Mouse (Mus musculus) cerebellum, adult 11 months (tissue): Measurements from ENCODE around the gene Zc3h7b.

Source experiments
- DNase-seq: peaks from one replicate; pipeline ENCODE4 v3.0.0; 2022

Zc3h7b gene

DNA sequence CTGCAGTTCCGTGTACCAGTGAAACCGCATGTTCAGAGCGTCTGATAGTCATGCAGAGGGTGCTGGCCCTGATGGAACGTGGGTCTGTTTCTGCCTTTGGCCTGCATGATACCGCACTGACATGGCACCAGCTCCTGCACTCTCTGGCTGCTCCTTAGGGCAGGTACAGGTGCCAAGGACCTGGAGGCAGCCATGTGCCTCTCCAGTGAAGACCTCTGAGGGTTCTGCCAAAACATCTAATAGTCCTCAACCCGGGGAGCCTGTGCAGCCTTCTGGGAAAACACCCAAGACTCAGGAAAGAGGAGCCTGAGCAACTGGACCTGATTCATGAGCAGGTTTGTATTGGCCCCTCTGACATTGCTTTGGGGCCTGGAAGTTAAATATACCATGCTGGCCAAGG, 53.0 kb downstream of the Zc3h7b start:
- no peak for DNase-seq

DNA sequence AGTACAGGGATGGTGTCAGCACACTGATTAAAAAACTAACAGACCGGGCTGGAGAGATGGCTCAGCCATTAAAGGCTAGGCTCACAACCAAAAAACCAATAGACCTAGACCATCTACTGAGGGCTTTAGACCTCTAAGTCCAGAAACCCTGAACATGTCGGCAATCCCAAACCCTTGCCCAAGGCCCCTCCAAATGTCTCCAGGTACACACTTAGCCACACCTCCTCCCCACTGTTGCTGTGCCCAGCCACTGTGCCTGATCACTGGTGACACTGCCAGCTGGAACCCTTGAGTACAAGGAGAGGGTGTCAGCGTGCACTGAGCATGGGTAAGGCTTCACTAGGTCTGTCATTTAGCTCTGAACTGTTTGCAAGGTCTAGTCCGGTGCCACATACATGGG, 53.6 kb downstream of the Zc3h7b start:
- DNase-seq: no peak

DNA sequence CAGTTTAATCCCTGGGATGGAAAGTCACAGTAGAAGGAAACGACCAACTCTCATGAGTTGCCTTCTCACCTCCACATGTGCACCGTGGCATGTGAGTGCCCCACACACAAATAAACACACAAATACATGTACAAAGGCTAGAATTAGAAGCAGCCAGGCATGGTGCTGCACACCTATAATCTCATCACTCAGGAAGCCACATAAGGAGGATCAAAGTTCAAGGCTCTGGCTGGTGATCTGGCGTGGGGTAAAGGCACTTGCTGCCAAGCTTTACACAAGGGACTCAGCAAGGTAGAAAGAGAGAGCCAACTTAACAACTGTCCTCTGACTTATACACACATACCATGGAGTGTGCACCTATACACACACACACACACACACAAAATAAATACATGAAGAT, 55.5 kb downstream of the Zc3h7b start:
- DNase-seq: no peak

DNA sequence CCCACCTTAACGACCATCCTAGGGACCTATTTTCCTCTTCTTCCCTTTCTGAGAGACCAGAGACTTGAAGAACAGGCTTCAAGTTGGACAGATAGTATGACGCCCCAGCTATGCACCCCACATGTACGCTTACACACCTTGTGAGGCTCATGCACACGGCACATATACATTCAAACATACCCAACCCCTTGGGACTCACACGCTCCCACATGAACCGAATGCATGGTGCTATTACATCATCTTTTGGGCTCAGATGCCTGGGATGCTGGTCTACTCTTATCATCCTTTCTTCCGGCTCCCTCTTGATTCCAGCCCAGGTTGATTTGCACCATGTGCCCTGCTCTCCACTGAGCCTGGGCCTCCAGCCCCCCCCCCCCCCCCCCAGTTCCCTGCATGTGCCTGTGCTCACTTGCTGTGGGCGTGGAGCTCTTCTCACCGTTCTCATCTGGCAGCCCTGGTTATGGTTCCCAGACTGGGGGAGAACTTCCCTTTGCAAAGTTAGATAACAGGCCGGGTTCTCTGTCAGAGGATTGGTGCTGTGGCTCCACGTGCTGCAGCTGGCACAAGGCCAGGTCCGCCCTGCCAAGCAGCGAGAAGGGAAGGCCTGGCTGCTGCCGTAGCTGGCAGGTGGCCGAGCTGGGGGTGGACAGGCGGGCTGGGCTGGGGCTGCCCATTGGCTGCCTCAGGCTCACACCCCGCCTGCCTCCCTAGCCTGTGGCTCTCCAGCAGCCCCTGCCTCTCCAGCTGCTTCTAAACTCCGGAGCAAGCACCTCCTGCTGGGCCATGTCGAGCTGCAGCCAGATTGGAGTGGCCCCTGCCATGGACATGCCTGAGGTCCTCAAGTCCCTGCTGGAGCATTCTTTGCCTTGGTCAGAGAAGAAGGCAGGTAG, 57.4 kb downstream of the Zc3h7b start, which contains the start of gene Tef:
Gene Tef (plus strand): TSS at position 421 of the 890 bp plus-strand sequence.
- peak; percentile 100 for DNase-seq

DNA sequence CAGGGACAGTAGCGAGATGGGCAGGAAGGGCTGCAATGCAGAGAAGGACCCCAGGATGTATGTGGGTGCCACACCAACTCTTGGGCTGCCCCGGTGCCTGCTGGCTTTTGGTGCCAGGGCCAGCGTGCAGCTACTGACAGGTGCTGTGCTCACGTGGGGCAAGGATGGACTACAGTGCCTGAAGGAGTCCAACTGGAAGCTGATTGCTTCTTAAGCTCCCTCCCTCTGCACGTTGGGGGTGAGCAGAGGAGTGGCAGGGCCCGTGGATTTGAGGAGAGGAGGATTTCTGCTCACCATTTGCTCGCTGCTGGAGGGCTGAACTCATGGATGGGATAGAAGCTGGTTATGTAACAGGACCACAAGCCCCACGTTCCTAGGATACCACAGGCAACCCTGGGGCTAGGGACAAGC, 58.1 kb downstream of the Zc3h7b start:
- DNase-seq: peak; percentile 85

DNA sequence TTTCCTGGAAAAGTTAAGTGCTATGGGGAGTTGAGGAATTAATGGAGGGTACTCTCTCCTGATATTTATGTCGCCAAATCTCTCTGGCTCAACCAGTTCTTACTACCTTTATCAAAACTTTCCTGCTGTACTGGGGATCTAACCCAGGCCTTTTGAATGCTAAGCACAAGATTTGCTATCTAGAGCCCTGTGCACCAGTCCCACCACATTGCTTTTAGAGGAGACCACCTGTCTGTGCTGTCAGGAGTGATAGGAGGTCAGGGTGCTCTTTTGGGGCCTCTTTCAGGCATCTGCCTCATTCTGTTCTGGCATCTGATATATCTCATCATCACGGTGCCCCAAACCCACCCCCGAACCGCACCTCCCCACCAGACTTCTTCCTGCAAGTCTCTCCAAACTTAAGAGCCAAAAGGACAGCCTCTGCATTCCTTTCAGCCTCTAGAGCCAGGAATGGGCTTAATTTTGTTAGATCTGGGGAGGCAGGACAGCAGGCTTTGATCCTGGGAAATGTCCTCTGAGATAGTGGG, 58.6 kb downstream of the Zc3h7b start:
- DNase-seq: no peak

DNA sequence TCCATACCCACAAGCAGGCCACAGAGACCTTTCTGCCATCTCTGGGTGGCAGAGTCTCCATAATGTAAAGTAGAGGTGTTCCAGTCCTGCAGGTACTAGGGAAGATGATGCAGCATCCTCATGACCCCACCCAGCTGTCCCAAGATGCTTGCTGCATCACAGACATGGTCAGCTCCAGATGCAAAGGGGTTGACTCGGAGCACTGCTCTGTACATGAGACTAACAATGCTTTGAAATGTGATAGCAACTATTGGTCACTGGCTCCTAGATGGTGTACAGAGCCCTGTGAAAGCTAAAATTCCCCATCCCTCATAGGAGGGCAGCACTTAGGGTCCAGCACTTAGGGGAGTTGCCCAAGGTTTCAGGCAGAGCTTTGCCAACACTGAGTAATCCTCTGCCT, 59.3 kb downstream of the Zc3h7b start:
- DNase-seq: no peak

DNA sequence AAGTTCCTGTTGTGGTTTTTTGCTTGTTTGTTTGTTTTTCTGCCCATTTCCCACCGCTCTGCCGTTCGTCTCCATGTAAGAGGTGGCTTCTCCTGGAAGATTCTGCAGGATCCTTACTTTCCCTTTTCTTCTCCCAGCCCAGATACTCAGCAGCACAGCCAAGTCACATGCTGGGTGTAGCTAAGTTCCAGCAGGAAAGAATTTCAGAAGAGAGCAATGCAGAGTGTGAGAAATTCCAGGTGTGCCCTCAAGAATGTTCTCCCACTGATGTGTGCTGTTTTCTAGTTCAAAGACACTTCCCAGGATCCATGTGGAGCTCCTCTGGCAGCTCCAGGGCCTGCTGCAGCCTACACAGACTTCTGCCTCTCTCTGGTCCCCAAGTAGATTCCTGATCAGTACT, 60.0 kb downstream of the Zc3h7b start:
- DNase-seq: no peak

DNA sequence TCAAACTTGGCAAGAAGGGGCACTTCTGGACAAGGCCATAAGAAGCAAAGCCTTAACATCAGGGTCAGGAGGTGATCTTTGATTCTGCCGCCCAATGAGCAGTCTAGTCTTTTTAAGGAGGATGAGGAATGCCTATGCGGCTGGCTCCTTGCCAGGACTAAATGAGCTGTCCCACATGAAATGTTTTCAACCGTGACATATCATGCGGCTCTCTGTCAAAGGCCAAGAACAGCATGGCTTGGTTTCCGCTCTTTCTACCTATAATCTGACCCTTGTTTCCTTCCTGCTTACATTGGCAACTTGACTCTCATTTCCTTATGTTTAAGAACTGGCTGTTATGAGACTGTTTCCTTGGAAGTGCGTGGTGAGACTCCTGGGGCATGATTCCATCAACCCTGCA, 60.8 kb downstream of the Zc3h7b start:
- no peak for DNase-seq

DNA sequence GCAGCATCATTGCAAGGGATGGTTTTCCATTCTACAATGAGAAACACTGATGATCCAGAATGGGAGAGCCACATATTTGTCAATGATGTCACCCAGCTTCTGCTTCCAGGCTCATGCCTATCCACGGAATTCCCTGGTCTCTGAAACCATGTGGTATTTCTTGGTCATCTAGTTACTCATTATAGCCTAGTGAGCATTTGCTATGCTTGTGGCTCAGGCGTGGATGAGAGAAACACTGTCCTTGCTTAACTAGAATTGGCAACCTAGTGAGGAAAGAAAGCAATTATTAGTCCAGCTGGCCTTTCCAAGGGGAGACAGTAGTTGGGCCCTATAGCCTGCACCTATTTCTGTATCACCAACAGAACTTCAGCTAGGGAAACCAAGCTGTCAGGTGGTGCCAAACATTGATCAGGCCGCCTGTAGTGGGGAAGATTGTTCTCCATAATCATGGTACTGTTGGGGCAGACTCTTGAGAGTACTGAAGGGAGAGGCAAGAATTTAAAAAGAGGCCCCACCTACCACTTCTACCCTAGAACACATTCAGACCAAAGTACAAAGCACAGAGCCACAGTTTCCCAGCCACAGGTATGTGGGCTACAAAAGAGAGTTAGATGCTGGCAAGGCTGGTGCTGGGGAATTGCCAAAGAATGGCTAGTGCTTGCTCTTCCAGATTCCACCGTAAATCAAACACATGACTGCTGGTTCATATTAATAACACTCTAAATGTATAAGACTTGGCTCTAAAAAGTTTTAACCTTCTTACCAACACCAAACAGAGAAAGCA, 62.0 kb downstream of the Zc3h7b start:
- no peak for DNase-seq

DNA sequence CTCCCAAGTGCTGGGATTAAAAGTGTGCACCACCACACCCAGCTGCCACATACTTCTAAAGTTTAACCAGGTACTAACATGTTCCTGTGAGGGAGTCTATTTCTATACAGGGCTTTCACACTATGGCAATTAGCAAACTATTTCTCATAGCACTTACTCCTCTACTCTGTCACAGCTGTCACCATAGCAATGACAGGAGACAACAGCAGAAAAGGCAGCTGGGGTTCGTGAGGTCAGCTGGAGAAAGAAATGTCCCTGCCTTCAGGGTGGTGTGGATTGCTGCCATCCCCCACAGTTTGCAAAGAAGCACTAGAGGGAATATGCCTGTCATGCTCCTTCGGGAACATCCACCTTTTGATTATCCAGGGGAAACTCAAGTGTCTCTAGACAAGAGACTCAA, 63.9 kb downstream of the Zc3h7b start:
- no peak for DNase-seq

DNA sequence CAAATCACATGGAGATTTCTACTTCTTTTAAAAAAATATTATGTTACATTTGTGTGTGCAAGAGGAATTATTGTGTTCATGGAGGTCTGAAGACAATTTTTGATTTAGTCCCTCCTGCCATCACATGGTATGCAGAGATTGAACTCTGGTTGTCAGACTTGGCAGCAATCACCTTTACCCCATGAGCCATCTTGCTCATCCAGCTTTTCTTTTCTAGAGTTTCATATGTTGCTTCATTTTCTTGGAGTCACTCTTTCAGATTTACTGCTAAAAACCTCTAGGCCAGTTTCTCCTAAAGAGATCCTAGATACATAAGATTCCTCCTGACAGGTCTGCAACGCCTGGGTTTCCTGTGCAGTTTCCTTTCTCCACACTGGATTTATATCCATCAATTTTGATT, 64.7 kb downstream of the Zc3h7b start:
- DNase-seq: no peak

DNA sequence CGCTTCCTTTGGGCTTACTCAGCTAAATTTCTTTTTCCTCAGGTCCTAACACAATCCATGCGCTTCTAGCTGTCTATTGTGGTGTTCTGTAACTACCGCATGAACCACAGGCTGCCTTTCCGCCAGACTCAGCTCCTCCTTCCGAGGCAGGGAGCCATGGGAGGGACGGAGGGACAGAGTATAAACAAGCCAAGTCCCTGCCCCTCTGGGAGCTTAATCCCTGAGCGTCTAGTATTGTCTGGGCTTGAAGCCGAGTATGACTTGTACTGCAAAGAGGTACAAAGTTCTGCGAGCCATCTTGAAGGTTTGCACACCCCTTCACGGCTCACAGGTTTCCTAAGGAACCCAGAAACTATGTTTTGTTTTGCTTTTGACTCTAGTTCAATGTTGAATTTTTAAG, 65.3 kb downstream of the Zc3h7b start:
- DNase-seq: peak; percentile 83

DNA sequence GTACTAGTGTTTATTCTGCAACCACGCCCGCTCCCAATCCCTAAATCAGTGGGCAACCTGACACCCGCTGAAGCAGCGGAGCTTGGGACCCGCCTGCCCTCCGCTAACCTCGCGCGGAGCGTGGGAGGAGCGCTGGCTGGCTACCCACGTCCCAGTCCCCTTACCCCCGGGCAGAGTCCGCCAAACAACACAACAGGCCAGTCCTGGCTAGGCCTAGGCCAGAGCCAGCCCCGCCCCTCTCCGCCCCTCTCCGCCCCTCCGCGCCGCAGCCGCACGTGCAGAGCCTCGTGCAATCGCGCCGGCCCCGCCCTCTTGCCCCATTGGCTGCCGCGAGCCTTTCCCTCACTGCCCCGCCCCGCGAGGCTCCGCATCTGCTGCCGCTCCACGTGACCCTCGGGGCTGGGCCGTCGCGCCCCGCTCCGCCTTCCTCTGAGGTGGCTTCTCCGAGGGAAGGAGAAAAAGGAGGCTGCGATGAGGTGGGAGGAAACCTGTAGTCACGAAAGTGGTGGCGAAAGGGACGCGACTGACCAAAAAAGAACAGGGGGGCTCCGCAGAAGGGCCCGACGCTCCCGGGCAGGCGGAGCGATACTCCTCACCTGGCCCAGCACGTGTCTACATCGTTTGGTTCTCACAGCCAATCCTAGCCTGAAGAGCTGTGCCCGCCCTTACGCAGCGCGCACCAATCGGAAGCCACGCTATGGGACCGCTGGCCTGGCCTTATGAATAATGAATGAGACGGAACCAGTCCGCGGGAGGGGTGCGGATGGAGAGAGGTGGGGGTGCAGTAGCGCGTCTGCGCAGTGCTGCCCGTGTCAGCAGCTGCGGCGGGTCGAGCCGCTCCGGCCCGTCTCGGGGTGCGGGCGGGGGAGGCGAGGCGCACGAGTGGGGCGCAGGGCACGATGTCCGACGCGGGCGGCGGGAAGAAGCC, 66.1 kb downstream of the Zc3h7b start:
- peak; percentile 98 for DNase-seq

DNA sequence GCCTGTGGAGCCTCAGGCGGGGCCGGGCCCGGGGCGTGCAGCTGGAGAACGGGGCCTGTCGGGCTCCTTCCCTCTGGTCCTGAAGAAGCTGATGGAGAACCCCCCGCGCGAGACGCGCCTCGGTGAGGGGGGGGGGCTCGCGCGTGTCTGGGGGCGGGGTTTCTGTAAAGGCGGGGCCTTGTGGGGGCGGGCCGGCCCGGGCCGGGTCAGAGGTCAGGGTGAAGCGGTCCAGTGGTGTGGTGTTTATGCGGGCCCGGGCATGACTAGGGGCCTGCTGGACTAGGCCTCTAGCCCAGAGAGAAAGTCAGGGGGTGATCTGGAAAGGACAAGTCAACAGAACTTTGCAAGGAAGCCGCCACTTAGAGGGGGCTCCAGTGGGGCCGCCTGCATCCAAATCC, 66.7 kb downstream of the Zc3h7b start:
- no peak for DNase-seq

DNA sequence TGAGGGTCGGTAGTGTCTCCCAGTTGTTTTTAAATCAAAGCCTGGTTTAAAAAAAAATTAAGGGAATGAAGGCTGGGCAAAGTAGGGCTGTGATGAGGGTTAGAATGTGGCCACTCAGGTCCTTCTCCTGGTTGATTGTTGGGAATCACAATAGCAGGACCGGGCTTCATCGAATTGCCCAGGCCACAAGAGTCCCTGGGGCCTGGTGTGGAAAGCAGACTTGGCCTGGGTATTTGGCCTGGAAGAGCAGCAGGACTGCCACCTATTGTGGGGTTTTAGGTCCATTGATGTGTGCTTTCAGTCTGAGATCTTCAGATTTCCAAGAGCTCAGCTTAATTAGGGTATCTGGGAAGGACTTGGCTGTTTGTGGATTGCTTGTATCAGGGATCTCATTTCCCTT, 67.4 kb downstream of the Zc3h7b start:
- DNase-seq: no peak

DNA sequence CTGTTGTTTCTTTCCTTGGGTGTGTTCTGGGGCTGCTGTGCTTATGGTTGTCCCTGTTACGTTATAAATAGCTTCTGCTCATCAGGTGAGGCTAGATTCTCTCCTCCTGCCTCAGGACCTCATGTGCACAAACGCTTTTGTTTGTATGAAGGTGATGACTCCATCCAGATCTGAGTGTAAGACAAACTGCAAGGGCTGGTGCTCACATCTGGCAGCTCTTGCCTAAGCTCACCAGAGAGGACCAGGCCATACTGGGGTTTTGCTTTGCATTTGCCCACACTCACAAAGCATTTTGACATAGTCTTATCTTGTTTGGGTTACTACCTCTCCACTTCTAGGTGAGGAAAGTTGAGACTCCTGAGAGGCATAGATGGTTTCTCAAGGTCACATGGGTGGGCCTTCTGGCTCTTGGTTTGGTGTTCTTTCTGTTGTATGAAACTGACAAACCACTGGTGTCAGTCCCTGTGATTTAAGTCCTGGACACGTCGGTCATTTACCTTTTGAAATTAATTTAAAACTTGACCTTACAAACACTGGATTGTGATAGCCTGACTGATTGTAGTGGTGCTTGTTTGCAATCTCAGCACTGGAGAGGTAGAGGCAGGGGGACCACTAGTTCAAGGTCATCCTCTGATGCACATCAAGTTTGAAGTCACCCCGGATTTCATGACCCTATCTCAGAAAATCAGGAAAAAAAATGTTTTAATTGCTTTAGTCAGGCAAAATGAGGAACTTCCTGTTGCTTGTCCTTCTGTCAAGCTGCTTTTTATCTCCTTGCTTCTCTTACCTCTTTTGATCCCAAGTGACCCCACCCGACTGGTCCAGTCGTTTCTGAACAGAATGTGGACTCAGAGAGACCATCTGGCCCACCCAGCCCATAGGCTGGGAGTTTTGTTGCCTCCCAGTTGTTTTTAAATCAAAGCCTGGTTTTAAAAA, 68.1 kb downstream of the Zc3h7b start:
- DNase-seq: no peak

DNA sequence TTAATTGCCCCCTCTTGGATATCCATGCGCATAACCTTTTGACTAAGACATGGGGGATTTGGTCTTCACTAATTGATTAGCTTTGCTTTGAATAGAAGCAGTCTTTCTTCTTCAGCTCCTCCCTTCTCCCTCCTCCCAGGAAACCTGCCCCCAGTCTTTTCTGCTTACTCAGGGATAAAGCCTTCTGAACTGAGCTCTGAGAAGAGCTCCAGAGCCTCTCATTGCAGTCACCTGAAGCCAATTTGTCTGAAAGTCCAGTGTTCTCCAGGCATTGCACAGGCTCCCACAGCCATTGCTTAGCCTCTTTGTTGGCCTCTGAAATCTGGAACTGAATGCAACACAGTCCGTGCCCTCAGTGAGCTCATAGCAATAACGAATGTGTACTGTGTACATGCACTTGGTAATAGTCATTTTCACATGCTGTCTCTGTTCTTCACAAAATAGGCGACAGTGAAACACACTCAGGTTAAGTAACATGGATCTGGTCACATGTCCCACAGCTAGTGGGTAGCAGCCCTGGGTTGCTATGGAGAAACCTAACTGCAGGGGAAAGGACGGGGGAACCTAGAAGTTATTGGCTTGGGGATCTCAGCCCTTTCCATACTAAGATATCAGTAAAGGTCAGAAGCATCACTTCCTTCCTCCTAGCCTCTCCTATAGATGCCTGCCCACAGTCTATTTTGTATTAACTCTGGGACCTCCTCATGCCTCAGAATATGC, 69.3 kb downstream of the Zc3h7b start:
- DNase-seq: no peak

DNA sequence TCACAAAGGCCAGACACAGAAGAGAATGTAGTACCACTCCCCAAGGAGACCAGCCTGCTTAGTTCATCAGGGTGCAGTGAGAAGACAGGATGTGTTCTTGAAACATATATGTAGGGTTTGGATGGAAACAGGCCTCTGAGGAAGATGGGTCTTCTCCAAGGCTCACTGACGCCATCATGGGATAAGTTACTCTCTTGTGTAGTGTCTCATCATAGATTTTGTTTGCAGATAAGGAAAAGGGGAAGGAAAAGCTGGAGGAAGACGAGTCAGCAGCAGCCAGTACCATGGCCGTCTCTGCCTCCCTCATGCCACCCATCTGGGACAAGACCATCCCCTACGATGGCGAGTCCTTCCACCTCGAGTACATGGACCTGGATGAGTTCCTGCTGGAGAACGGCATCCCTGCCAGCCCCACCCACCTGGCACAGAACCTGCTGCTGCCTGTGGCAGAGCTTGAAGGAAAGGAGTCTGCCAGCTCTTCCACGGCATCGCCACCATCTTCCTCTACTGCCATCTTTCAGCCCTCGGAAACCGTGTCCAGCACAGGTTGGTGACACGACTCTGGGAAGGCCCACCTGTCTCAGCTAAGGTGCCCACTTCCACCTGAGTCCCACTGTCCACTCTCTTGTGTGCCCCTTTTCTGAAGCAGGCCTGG, 70.0 kb downstream of the Zc3h7b start:
- peak; percentile 49 for DNase-seq

DNA sequence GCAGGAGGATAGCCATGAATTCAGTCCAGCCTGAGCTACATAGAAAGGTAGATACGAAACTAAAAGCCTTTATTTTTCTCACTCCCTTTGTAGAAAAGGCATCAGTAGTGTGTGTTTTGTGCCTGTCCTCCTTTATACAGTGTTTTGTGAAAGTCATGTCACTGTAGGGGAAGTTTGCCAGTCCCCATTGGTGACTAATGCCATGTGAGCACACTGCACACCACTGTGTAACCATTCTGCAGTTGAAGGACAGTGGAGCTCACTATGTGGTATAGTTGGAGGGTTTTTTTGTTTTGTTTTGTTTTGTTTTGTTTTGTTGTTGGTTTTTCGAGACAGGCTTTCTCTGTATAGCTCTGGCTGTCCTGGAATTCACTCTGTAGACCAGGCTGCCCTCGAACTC, 73.5 kb downstream of the Zc3h7b start:
- no peak for DNase-seq
